ENCODE assay signal across 8 mouse cellular contexts in genomic region chr1:42539541-42540520, GRCm38 (mm10).
DNase-seq lines count a peak whose midpoint lies in the region; ATAC-seq lines count a peak whose summit lies in the region.

No protein-coding gene starts in this region.

- 0 out of 2 replicates have a peak, but pooled peaks cover 5% of the 10 kb centered on the region for H3K4me1 ChIP-seq in heart, embryonic 13.5 days
- H3K4me1 ChIP-seq in midbrain, embryonic 14.5 days (ENCODE audit: control insufficient read depth, insufficient read depth, low read length) = peaks cover 23% of the 10 kb centered on the region

- H3K27ac ChIP-seq in heart, embryonic 13.5 days (replicated peaks) = no peak overlapping the region
- peak overlapping the region; percentile 70 for H3K27ac ChIP-seq in midbrain, embryonic 14.5 days (replicated peaks; ENCODE audit: low read depth, low read length)

- H3K9ac ChIP-seq in heart, embryonic 13.5 days = no peak overlapping the region
- 0 out of 2 replicates have a peak overlapping the region, but pooled peaks have one; percentile 1 for H3K9ac ChIP-seq in midbrain, embryonic 14.5 days (replicated peaks; ENCODE audit: low read length)

- no peak overlapping the region for H3K4me3 ChIP-seq in heart, embryonic 13.5 days
- peak overlapping the region; percentile 12 for H3K4me3 ChIP-seq in midbrain, embryonic 14.5 days (replicated peaks; ENCODE audit: low read depth, low read length)

- peak overlapping the region; percentile 51 for H3K4me2 ChIP-seq in heart, embryonic 13.5 days
- H3K4me2 ChIP-seq in midbrain, embryonic 14.5 days (ENCODE audit: low read length) = peak overlapping the region; percentile 52

- no peaks in the 10 kb centered on the region for H3K27me3 ChIP-seq in heart, embryonic 13.5 days (replicated peaks)
- H3K27me3 ChIP-seq in midbrain, embryonic 14.5 days (ENCODE audit: control insufficient read depth, insufficient read depth, low read length) = no peaks in the 10 kb centered on the region

- 70% methylated on average over 26 of the region's 26 CpGs for WGBS in heart, embryonic 13.5 days
- WGBS in midbrain, embryonic 14.5 days = 30% methylated on average over 26 of the region's 26 CpGs

- no peak for ATAC-seq in heart, embryonic 13.5 days (ENCODE audit: extremely low read depth, insufficient number of reproducible peaks, low FRiP score, low TSS enrichment)
- peak; percentile 46; the same call in 1 of the 2 replicates for ATAC-seq in midbrain, embryonic 14.5 days (ENCODE audit: low FRiP score, low TSS enrichment)

- no peak for DNase-seq in heart, adult 18-20 months
- DNase-seq in frontal cortex, adult 2 months (ENCODE audit: extremely low spot score in 1 of 2, low spot score in 1 of 2) = peak; percentile 49 to 58
- peak; percentile 53 for DNase-seq in layer of hippocampus, adult 9-10 months (ENCODE audit: low spot score)
- DNase-seq in midbrain, embryonic 14.5 days = peak; percentile 84
- no peak for DNase-seq in thymus, postnatal 4 days
- no peak for DNase-seq in urinary bladder, postnatal 14 days (ENCODE audit: low spot score)
- no peak for DNase-seq in thymus, postnatal 36 days

- no peaks in the 10 kb centered on the region for H3K36me3 ChIP-seq in heart, embryonic 13.5 days
- no peaks in the 10 kb centered on the region for H3K36me3 ChIP-seq in midbrain, embryonic 14.5 days (ENCODE audit: control insufficient read depth, insufficient read depth, low read length)

- no peaks in the 10 kb centered on the region for H3K9me3 ChIP-seq in heart, embryonic 13.5 days
- H3K9me3 ChIP-seq in midbrain, embryonic 14.5 days (ENCODE audit: control insufficient read depth, low read length) = no peaks in the 10 kb centered on the region

Comparison
In these comparisons a context has a peak if more than half of its experiments do, and no peak if none do; other contexts are left out.
1. DNase-seq: peak in frontal cortex, adult 2 months (2 of 2), layer of hippocampus, adult 9-10 months (single experiment) and midbrain, embryonic 14.5 days (single experiment); none in heart, adult 18-20 months (0 of 2), thymus, postnatal 4 days (single experiment), urinary bladder, postnatal 14 days (single experiment) and thymus, postnatal 36 days (0 of 2).